Mouse (Mus musculus): ENCODE data around the gene Togaram1.

DNA sequence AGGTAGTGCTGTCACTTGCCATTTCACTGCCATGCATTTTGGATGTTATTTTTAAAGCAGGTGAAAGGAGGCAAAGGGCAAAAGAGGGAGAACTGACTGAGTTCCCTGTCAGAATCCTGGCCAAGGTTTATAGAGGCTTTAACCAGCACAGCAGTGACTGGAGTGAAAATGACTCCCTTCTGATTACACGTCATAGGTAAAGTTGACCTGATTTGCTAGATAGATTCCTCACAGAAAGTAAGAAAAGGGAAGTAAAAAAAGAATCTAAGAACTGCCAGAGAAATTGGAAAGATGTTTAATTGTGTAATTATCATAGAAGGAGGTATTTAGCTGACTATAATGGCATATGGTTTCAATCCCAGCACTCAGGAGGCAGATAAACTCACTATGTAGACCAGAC is 11.9 kb downstream of the Togaram1 start:
- TF ChIP-seq GATA1 (IDR thresholded peaks at IDR 0.05; ENCODE audit: borderline replicate concordance, low read length) (no peak), CTCF (IDR thresholded peaks at IDR 0.05; ENCODE audit: low read depth, low read length) (no peak), POLR2AphosphoS5 (IDR thresholded peaks at IDR 0.05; ENCODE audit: insufficient replicate concordance, low read depth, low read length) (no peak), GATA2 (IDR thresholded peaks at IDR 0.05; ENCODE audit: borderline replicate concordance, low read depth, low read length) (no peak), TAL1 (conservative IDR thresholded peaks at IDR 0.05; ENCODE audit: low read depth, low read length) (no peak)
